Mouse (Mus musculus) gastrocnemius, adult 2 months (tissue): ENCODE measurements around the gene Nradd. TPM values are rescaled to one million over a fixed set of nuclear protein-coding genes. Genes with fewer than 3 reads are reported as not detected.

Experiments used
- DNase-seq: peaks from one replicate; pipeline ENCODE4 v3.0.0; 2022
- H3K27ac ChIP-seq: fragments of 200-600 bp; 2 replicates; pipeline ENCODE4 v1.8.1; 2022; ENCODE audit warnings: mild to moderate bottlenecking
- H3K4me3 ChIP-seq: fragments of 200-600 bp; 2 replicates; pipeline ENCODE4 v1.8.1; 2022; ENCODE audit warnings: mild to moderate bottlenecking, moderate library complexity
- CTCF ChIP-seq: fragments of 200-600 bp; IDR thresholded peaks from 2 replicates; pipeline ENCODE4 v1.8.1; 2022; ENCODE audit warnings: antibody characterized with exemption, mild to moderate bottlenecking, moderate library complexity
- intact Hi-C: fragments of 180-260 bp; cut with DNase I; formaldehyde crosslinking; loops from one replicate; pipeline ENCODE4 v1.15.1; 2025
- total RNA-seq, 2 experiments: library from RNA; stranded (reverse); gene quantifications; 2 replicates each; pipeline ENCODE4 v1.2.3; 2021

The Nradd gene
- total RNA-seq, 2 experiments from 2014 or later = 0.64 to 1.2 TPM

- TF ChIP-seq CTCF = no peak
- Histone ChIP-seq H3K4me3 (peak overlapping the region; percentile 79), H3K27ac (peak overlapping the region; percentile 98)
- peak; percentile 67 for DNase-seq
- intact Hi-C loops = no loop called here
Measured at GRCm38 (mm10) chr9:110657474-110658078, 33.3 kb upstream of the Nradd start.

- intact Hi-C loops = no loop called here
- TF ChIP-seq CTCF = peak; percentile 32
- Histone ChIP-seq H3K4me3 (peak within 1 kb of the TSS; percentile 79), H3K27ac (peak within 1 kb of the TSS; percentile 98)
- peak; percentile 95 for DNase-seq
Measured at GRCm38 (mm10) chr9:110656249-110657221, 32.3 kb upstream of the Nradd start, which contains the start of gene Ccdc12. Ccdc12 (plus strand) TSS chr9:110656503.

- no peak for TF ChIP-seq CTCF
- no peak for DNase-seq
- intact Hi-C loops = no loop called here
- Histone ChIP-seq H3K4me3 (peak overlapping the region; percentile 79), H3K27ac (peak overlapping the region; percentile 98)
Measured at GRCm38 (mm10) chr9:110655651-110656007, 31.4 kb upstream of the Nradd start.

GRCm38 (mm10) chr9:110654726-110655650 is 30.7 kb upstream of the Nradd start:
- Histone ChIP-seq H3K4me3 (peak overlapping the region; percentile 86), H3K27ac (peak overlapping the region; percentile 98)
- no peak for TF ChIP-seq CTCF
- intact Hi-C loops = loop anchor here (5.0 kb wide), 2 partner anchors 32 to 52 kb away; no protein-coding TSS in a partner anchor
- no peak for DNase-seq

- intact Hi-C loops = loop anchor here (5.0 kb wide), 2 partner anchors 33 to 53 kb away; no protein-coding TSS in a partner anchor
- TF ChIP-seq CTCF = peak; percentile 11; the same call in 1 of the 2 replicates
- Histone ChIP-seq H3K27ac (peak within 1 kb of the TSS; percentile 98), H3K4me3 (peak within 1 kb of the TSS; percentile 86)
- peak; percentile 97 for DNase-seq
Measured at GRCm38 (mm10) chr9:110653655-110654461, 29.6 kb upstream of the Nradd start, which contains the start of gene Nbeal2. Nbeal2 (minus strand) TSS chr9:110654161.

- H3K27ac ChIP-seq = peak overlapping the region; percentile 93
- H3K4me3 ChIP-seq = peak overlapping the region; percentile 86
- no peak for TF ChIP-seq CTCF
- no peak for DNase-seq
- intact Hi-C loops = loop anchor here (5.0 kb wide), 2 partner anchors 34 to 54 kb away; no protein-coding TSS in a partner anchor
Measured at GRCm38 (mm10) chr9:110652963-110653654, 28.9 kb upstream of the Nradd start.

GRCm38 (mm10) chr9:110651931-110652722 is 27.9 kb upstream of the Nradd start:
- intact Hi-C loops = loop anchor here (5.0 kb wide), 2 partner anchors 35 to 55 kb away; no protein-coding TSS in a partner anchor
- H3K27ac ChIP-seq = peak overlapping the region; percentile 93
- peak; percentile 21; the same call in 1 of the 2 replicates for TF ChIP-seq CTCF
- no peak for DNase-seq
- peak overlapping the region; percentile 86 for H3K4me3 ChIP-seq

- H3K27ac ChIP-seq = no peak overlapping the region
- intact Hi-C loops = loop anchor here (5.0 kb wide), 2 partner anchors 38 to 58 kb away; no protein-coding TSS in a partner anchor
- DNase-seq = no peak
- TF ChIP-seq CTCF = no peak
- no peak overlapping the region for H3K4me3 ChIP-seq
Measured at GRCm38 (mm10) chr9:110649775-110650174, 25.5 kb upstream of the Nradd start.

GRCm38 (mm10) chr9:110645219-110645618 is 21.0 kb upstream of the Nradd start:
- Histone ChIP-seq H3K4me3 (no peak overlapping the region), H3K27ac (no peak overlapping the region)
- no peak for TF ChIP-seq CTCF
- no peak for DNase-seq
- intact Hi-C loops = no loop called here

GRCm38 (mm10) chr9:110644295-110644694 is 20.0 kb upstream of the Nradd start:
- intact Hi-C loops = no loop called here
- Histone ChIP-seq H3K27ac (no peak overlapping the region), H3K4me3 (no peak overlapping the region)
- TF ChIP-seq CTCF = no peak
- no peak for DNase-seq
